Mouse (Mus musculus): ENCODE measurements around the gene Plch2. TPM values are rescaled to one million over a fixed set of nuclear protein-coding genes. Genes with fewer than 3 reads are reported as not detected.

Plch2 gene
- total RNA-seq, 2 experiments from 2014 or later, result 0.33 to 0.35 TPM

DNA sequence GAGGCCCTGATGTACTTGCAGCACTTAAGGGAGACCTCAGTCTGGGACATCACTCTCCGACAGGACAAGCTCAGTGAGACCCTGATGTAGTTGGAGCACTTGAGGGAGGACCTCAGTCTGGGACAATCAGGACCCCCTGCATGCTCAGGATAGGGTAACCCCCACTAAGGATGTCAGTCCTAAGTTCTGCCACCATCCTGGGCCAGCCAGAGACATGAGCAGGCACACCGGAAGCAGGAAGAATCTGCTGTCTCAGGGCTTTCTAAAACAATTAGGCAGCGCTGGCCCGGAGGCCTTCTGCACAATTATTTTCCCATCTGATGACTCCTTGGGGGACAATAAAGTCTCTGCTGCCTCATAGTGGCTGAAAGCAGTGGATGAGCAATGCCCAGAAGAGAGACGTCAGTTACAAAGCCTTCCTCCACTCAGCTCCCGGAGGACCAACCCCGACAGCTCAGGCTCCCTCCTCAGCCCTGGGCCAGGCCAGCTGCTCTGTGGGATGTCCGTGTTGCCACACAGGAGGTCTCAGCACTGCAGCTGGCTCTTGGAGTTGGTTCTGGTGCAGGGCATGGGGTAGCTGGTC lies 59.9 kb downstream of the Plch2 start:
- DNase-seq (ENCODE audit: low spot score in 2 of 2), result no peak

DNA sequence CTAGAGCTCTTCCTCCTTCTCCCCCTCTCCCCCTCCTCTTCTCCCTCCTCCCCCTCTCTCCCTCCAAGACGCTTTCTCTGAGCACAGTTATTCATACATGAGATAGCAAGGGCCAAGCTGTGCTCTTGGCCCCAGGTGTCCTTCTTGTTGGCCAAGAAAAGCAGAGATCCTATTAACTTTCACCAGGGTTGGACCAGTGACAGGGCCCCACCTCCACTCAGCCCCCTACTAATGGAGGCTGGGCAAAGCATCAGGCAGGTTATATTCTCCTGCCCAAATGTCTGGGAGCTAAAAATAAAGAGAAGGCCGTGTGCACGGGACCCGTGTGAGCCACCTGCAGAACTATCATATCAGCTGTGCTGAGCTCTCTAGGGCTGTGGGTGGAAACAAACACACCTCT lies 61.7 kb downstream of the Plch2 start:
- DNase-seq (ENCODE audit: low spot score in 2 of 2), result no peak

- DNase-seq (ENCODE audit: low spot score in 2 of 2), result no peak
These were observed 69.8 kb downstream of the Plch2 start for GRCm38 (mm10) chr4:154986750-154987149.

GRCm38 (mm10) chr4:154986096-154986495 lies 70.5 kb downstream of the Plch2 start:
- DNase-seq (ENCODE audit: low spot score in 2 of 2), result peak; percentile 67 to 78

- DNase-seq (ENCODE audit: low spot score in 2 of 2), result no peak
These were observed 71.3 kb downstream of the Plch2 start for GRCm38 (mm10) chr4:154985151-154985777.

- DNase-seq (ENCODE audit: low spot score in 2 of 2), result no peak
These were observed 72.8 kb downstream of the Plch2 start for GRCm38 (mm10) chr4:154983767-154984166.

- peak in 1 of 2 experiments; percentile 44 for DNase-seq (ENCODE audit: low spot score in 2 of 2)
These were observed 74.1 kb downstream of the Plch2 start for GRCm38 (mm10) chr4:154982247-154983120.

- DNase-seq (ENCODE audit: low spot score in 2 of 2), result peak in 1 of 2 experiments; percentile 54
These were observed 75.1 kb downstream of the Plch2 start for GRCm38 (mm10) chr4:154981530-154981929.

DNA sequence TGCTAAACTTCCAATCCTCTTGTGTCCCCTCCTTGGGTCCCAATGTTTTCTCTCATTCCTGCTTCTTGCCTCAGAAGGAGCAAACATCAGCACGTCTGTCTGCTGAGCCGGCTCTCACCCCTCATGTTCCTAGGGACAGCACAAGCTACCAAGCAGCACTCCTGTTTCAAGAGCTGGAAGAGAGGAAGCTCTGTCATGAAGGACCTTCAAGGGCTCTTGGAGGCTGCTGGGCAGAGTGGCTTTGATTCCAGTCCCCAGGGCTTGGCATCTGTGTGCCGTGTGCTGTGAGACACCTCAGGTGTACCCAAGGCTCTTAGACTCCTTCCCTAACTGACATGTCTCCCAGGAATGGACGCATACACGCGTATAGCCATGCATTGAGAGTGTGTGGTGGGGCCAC lies 75.5 kb downstream of the Plch2 start:
- DNase-seq (ENCODE audit: low spot score in 2 of 2), result no peak

- no peak for DNase-seq (ENCODE audit: low spot score in 2 of 2)
These were observed 76.5 kb downstream of the Plch2 start for GRCm38 (mm10) chr4:154980110-154980509.

- DNase-seq (ENCODE audit: low spot score in 2 of 2), result no peak
These were observed 82.4 kb downstream of the Plch2 start for GRCm38 (mm10) chr4:154974163-154974611.

DNA sequence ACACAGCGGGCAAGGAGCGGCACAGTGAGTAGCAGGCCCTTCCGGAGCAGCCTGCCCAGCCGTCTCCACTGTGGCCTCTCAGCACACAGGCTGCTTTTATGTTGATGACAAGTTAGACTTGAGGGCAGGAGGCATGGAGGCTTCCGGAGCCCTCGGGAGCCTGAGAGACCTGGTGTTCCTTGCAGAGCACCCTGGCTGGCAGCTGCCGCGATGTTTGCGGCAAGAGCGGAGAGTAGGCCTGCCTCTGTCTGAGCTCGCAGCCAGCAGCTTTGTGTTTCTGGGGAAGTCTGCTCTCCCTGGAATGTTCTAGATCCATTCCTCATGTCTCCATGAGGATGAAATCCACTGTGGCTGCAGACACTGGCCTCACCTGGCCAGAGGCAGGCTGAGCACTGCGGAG lies 84.0 kb downstream of the Plch2 start:
- DNase-seq (ENCODE audit: low spot score in 2 of 2), result no peak

DNA sequence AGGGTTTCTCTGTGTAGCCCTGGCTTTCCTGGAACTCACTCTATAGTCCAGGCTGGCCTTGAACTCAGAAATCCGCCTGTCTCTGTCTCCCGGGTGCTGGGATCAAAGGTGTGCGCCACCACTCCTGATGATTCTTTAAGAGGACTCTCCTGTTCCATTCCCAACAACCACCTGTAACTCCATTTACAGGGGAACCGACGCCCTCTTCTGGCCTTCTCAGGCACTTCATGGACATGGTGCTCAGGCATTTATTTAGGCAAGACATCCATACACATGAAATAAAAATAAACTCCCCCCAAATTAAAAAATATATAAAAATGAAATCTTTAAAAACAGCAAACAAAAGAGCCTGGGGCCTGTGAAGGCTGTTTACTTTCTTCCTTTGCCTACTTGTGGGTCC lies 89.4 kb downstream of the Plch2 start:
- DNase-seq (ENCODE audit: low spot score in 2 of 2), result no peak

GRCm38 (mm10) chr4:154965856-154966255 lies 90.7 kb downstream of the Plch2 start:
- no peak for DNase-seq (ENCODE audit: low spot score in 2 of 2)

DNA sequence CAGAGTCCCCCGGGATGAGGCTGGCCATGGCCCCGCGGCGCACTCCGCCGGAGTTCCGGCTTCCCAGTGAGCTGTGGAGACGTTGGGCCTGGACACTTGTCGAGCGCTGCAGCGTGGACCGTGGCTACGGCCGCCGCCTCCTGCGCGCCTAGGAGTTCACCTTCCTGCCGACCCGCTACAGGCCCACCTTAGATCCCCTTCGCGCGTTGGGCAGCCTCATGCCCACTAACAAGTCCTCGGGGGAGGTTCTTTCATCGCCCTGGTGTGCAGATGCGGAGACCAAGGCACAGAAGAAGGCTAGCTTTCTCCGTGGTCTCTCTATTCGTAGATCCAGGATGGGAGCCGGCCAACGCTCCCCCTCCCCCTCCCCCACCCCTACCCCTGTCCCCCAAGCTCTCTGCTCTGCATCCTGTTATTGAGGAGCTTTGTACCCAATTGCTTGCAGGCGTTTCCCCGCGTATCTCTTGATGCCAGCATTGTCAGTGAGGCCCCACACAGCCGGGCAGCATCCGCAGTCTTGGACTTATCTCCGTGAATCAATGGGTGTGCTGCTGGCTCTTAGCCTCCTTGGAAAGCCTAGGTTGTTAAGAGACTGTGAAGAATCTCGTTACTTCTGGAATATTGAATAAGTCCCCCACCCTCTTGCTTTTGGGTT lies 91.9 kb downstream of the Plch2 start:
- DNase-seq (ENCODE audit: low spot score in 2 of 2), result no peak

- DNase-seq (ENCODE audit: low spot score in 2 of 2), result peak; percentile 81 to 85
These were observed 92.5 kb downstream of the Plch2 start, which contains the start of gene Pank4 for GRCm38 (mm10) chr4:154963901-154964580. TSS of gene Pank4 (plus strand) at chr4:154964123.

DNA sequence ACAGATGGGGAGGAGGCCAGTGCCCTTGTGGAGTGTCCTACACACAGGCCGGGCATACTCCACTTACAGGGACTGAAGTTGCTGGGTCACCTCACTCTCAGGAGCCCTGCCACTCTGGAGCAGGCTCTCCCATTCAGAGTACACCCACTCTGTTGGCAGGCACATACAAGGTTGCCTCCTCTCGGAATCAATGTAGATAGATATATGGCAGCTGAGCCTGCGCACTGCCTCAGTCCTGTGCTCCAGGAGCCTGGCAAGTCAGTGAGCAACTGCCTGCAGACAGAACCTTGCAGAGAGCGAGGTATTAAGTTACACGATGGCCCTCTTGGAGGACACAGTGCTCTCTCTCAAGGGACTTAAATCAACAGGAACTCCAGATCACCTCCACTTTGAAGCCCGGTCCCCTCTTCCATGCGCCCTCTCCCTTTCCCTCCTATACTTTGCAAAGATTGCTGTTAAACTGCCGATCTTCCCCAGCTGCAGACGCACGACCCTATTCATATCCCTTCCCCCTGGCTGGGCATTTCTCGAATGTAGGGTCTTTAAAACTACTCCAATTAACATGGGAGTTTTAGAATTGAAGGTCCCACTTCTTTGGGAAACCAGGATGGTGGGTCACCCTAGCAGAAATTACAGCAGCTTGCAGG lies 93.3 kb downstream of the Plch2 start:
- no peak for DNase-seq (ENCODE audit: low spot score in 2 of 2)

- no peak for DNase-seq (ENCODE audit: low spot score in 2 of 2)
These were observed 93.9 kb downstream of the Plch2 start for GRCm38 (mm10) chr4:154962683-154963082.

- no peak for DNase-seq (ENCODE audit: low spot score in 2 of 2)
These were observed 94.7 kb downstream of the Plch2 start for GRCm38 (mm10) chr4:154961911-154962310.

- no peak for DNase-seq (ENCODE audit: low spot score in 2 of 2)
These were observed 95.3 kb downstream of the Plch2 start for GRCm38 (mm10) chr4:154961226-154961738.

Measured in adrenal gland, adult 18-20 months (tissue).